Mouse (Mus musculus) cerebellum, adult (tissue): Measurements from ENCODE around the gene Copg1.

Experiments used
- ATAC-seq: cut with Nextera tagmentation; 2 replicates; pipeline ENCODE4 v1.9.2; 2017; ENCODE audit warnings: mild to moderate bottlenecking, moderate library complexity, mixed read lengths; ENCODE audit not compliant: insufficient number of reproducible peaks, low FRiP score, low TSS enrichment

The Copg1 gene

GRCm38 (mm10) chr6:87875083-87875482 lies 12.5 kb upstream of the Copg1 start:
- no peak for ATAC-seq

DNA sequence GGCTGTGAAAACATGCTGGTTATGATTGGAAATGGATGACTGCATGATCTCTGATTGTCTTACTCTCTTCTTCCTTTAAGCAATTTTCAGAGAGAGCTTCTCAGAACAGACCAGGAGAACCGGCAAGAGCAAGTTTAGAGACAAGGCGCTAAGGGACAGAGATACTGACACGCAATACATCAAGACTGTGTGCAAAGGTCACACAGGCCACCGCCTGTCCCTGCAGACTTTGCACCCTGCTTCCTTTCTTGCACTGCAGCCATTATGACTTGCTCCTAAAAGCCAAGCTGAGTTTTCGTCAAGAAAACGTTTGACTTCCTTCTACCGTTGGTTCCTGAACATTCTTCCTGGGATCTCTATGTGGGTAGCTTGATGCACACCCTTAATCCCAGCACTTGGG lies 12.1 kb upstream of the Copg1 start:
- ATAC-seq, result no peak

- no peak for ATAC-seq
Measured at GRCm38 (mm10) chr6:87876068-87876643, 11.5 kb upstream of the Copg1 start.

- ATAC-seq, result no peak
Measured at GRCm38 (mm10) chr6:87879010-87879409, 8.6 kb upstream of the Copg1 start.

DNA sequence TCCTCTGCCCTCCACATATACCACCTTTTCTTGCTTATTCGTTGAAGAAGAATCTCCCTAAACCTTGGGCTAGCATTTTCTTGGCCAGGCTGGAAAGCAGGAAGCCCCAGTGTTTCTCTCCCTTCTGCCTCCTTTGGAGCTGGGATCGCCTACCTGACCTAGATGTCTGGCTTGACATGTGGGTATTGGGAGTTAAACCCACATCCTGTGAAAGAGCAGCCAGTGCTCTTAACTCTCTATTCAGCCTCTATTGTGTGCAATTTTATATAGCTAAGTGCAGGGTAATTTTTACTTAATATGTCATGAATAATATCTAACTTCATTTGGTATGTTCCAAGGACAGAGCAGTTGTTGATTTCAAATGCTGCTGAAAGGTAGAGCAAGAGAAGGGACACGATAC lies 8.0 kb upstream of the Copg1 start:
- no peak for ATAC-seq

GRCm38 (mm10) chr6:87882221-87882620 lies 5.4 kb upstream of the Copg1 start:
- no peak for ATAC-seq

DNA sequence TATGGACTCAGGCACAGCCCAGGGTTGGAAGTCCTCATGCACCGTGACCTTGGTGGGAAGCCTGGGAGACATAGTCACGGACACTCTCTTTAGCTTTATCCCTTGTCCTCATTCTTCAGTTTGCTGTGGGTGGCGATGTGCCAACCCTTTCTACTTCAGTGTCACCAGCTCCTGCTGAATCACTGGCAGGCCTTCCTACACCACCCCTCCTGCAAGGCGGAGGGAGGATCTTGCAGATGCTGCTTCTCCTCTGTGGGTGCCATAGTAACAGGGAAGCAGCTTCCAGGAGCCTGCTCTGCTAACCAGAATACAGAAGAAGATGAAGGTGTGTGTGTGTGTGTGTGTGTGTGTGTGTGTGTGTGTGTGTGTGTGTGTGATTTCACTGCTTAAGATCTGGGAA lies 4.8 kb upstream of the Copg1 start:
- ATAC-seq, result no peak

DNA sequence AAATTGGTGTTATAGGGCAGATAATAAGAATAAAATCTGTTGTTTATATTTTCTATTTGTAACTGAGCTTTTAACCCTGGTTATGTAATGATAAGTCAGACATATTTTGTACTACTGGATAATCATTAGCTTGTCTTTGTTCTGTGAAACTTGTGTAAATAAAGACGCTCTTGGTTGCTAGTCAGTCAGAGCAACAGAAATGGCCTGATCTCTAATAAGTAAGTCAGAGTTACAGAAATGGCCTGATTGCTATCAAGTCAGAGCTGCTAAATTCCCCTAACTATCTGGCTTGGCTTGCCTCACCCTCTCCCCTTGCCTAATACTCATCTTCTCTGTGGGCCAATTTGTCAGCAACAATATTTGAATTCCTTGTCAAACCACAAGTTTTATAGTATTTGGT lies 893 bp upstream of the Copg1 start:
- no peak for ATAC-seq

- peak; percentile 75 for ATAC-seq
Measured at GRCm38 (mm10) chr6:87893931-87894330, 6.3 kb downstream of the Copg1 start.

GRCm38 (mm10) chr6:87898028-87898427 lies 10.4 kb downstream of the Copg1 start:
- ATAC-seq, result no peak

DNA sequence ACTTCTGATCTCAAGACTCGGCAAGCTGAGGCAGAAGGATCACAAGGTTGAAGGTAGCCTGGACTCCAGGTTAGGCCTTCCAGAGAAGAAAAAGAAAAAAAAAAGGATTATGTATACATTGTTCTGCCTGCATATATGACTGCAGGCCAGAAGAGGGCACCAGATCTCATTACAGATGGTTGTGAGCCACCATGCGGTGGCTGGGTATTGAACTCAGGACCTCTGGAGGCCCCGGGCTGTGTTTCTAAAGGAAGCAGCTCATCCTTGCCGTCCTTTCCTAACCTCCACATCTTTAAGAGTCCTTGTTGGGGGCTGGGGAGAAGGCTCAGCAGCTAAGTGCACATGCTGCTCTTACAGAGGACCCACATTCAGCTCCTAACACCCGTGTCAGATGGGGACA lies 19.0 kb downstream of the Copg1 start:
- ATAC-seq, result no peak

- no peak for ATAC-seq
Measured at GRCm38 (mm10) chr6:87909181-87909580, 21.6 kb downstream of the Copg1 start.

- no peak for ATAC-seq
Measured at GRCm38 (mm10) chr6:87911559-87911958, 23.9 kb downstream of the Copg1 start.

- ATAC-seq, result peak; percentile 85
Measured at GRCm38 (mm10) chr6:87913661-87914325, 26.2 kb downstream of the Copg1 start, which contains the start of gene Hmces. Hmces (plus strand) TSS chr6:87913935.

DNA sequence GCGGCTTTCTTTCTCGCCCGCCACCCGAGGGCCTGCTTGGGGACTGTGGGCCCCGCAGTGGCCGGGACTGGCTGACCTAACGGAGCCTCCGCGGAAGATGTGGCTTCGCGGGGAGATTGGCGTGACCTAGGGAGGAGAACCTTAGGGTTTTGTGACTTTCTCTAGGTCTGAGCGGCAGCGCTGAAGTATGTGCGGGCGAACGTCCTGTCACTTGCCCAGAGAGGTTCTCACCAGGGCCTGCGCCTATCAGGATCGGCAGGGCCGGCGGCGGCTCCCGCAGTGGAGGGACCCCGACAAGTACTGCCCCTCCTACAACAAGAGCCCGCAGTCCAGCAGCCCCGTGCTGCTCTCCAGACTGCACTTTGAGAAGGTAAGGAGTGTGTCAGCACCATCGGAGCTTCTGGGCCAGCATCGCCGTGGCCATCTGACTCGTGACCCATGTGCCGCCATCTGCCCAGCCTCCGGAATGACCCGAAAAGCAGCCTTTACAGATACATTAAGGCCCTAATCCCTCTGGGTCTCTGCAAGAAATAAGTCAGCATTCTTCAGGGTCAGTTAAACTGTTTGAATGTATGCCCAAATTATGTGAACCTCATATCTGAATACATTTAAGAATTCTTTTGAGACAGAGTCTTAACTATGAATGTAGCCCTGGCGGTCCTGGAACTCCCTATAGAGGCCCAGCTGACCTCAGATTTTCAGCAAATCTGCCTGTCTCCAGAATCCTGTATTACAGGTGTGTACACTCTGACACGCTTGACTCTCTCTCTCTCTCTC lies 26.9 kb downstream of the Copg1 start:
- peak; percentile 56; the same call in 1 of the 2 replicates for ATAC-seq

- no peak for ATAC-seq
Measured at GRCm38 (mm10) chr6:87915939-87916338, 28.3 kb downstream of the Copg1 start.

DNA sequence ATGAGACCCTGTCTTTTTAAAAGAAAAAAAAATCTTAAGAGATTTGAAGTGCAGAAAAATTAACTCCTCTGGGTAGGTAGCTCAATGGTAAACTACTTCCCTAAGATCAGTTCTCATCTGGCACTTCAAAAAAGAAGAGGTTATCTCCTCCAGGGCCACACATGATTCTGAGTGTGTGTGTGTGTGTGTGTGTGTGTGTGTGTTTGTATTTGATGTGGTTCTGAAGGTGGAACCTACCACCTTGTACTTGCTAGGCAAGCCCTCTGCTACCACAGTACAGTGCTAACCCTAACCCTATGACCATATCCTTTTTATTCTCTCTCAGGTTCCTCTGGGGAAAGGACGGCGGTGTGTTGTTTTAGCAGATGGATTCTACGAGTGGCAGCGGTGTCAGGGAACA lies 33.6 kb downstream of the Copg1 start:
- no peak for ATAC-seq

DNA sequence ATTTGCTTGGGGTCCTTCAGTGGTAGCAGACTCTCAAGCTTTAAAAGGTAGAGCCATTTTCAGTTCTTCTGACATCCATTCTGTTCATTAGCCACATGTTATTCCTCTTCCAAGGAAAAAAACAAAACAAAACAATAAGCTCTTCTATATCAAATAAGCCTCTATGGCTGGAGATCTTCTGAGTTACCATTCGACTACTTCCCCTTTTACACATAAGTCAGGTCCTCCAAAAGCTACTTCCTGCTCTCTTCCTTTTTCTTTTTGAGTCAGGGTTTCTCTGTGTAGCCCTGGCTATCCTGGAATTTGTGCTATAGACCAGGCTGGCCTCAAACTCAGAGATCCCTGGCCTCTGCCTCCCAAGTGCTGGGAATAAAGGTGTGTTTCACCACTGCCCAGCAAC lies 36.0 kb downstream of the Copg1 start:
- ATAC-seq, result no peak

GRCm38 (mm10) chr6:87935037-87935436 lies 47.4 kb downstream of the Copg1 start:
- ATAC-seq, result no peak

DNA sequence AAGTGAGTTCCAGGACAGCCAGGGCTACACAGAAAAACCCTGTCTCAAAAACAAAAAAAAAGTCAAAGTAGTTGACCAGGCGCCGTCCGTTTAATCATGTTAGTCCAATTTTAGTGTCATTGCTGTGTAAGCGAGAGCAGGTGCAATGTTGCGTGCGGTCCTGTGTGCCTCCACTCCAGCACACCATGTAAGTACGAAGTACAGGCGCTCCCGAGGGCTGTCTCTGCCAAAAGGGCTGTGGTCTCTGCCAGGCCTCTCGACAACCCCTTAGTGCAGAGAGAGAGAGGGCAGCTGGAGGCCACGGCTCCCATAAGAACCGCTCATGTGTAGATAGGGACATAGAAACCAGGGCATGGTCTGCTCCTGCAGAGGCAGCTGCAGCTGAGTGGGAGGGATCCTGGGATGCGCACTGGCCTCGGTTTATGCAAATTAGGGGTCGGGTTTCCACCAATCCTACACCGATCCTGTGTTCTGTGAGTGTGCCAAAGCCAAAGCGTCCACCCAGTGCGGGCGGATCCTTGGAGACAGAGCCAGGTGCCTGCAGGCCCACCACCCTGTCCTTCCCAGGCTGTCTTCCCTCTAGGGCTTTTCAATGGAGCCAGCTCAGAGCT lies 49.7 kb downstream of the Copg1 start:
- ATAC-seq, result no peak

DNA sequence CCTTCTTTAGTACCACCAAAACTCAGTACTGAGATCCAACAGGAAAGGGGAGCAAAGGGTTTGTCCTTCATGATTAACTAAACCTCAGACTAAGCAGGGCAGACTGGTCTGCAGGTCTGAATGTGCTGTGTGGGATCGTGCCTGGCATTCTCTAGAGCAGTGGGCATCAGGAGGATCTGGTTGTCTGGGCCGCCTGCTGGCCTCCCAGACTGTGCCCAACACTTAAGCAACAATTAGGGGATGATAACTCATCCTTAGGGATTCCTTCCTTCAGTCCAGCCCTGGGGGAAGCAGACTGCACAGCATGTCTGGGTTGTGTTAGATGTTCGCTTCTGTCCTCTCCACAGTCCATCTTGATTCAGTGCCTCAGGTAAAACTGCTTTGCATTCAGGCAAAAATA lies 51.3 kb downstream of the Copg1 start:
- no peak for ATAC-seq
